Mouse (Mus musculus): ENCODE measurements at regions not wholly inside any gene's neighbourhood (a gene's known extent, or its start where the extent isn't known, plus 50 kb on each side); places are given as distances from the start of the nearest gene placed in this dataset.

GRCm38 (mm10) chr13:92911660-92912284 lies 67.2 kb downstream of the Mtx3 start:
- DNase-seq: no peak

GRCm38 (mm10) chr13:92912661-92913060 lies 68.1 kb downstream of the Mtx3 start:
- DNase-seq: no peak

GRCm38 (mm10) chr13:92914631-92915030 lies 70.1 kb downstream of the Mtx3 start:
- no peak for DNase-seq

GRCm38 (mm10) chr13:92915221-92915839 lies 70.8 kb downstream of the Mtx3 start:
- peak; percentile 49 to 58 for DNase-seq

- no peak for DNase-seq
Observed at GRCm38 (mm10) chr13:92915948-92916710, 71.6 kb downstream of the Mtx3 start.

- no peak for DNase-seq
Observed at GRCm38 (mm10) chr13:92919882-92920281, 75.3 kb downstream of the Mtx3 start.

GRCm38 (mm10) chr13:92921936-92922335 lies 77.4 kb downstream of the Mtx3 start:
- no peak for DNase-seq

GRCm38 (mm10) chr13:92923496-92923895 lies 78.9 kb downstream of the Mtx3 start:
- no peak for DNase-seq

- DNase-seq: no peak
Observed at GRCm38 (mm10) chr13:92924021-92924420, 79.5 kb downstream of the Mtx3 start.

GRCm38 (mm10) chr13:92925196-92925595 lies 80.6 kb downstream of the Mtx3 start:
- no peak for DNase-seq

- no peak for DNase-seq
Observed at GRCm38 (mm10) chr13:92928551-92928950, 84.0 kb downstream of the Mtx3 start.

- DNase-seq: no peak
Observed at GRCm38 (mm10) chr13:92931696-92932095, 87.1 kb downstream of the Mtx3 start.

GRCm38 (mm10) chr13:92939032-92939431 lies 94.5 kb downstream of the Mtx3 start:
- DNase-seq: no peak

GRCm38 (mm10) chr13:92940610-92941009 lies 96.0 kb downstream of the Mtx3 start:
- DNase-seq: no peak

GRCm38 (mm10) chr13:92948560-92948959 lies 104.0 kb downstream of the Mtx3 start:
- DNase-seq: no peak

- peak in 1 of 2 experiments; percentile 3 for DNase-seq
Observed at GRCm38 (mm10) chr13:92960031-92960430, 115.5 kb downstream of the Mtx3 start.

- DNase-seq: no peak
Observed at GRCm38 (mm10) chr13:92962625-92963024, 118.1 kb downstream of the Mtx3 start.

- no peak for DNase-seq
Observed at GRCm38 (mm10) chr13:92963351-92963895, 118.9 kb downstream of the Mtx3 start.

GRCm38 (mm10) chr13:92964213-92964743 lies 119.7 kb downstream of the Mtx3 start:
- no peak for DNase-seq

GRCm38 (mm10) chr13:92967025-92967610 lies 122.6 kb downstream of the Mtx3 start:
- DNase-seq: peak; percentile 40 to 59

- no peak for DNase-seq
Observed at GRCm38 (mm10) chr13:92969579-92969978, 125.0 kb downstream of the Mtx3 start.

- DNase-seq: no peak
Observed at GRCm38 (mm10) chr13:92972891-92973290, 128.3 kb downstream of the Mtx3 start.

- no peak for DNase-seq
Observed at GRCm38 (mm10) chr13:92973791-92974190, 129.2 kb downstream of the Mtx3 start.
